Mouse (Mus musculus) telencephalon, adult 2 months (tissue): ENCODE results near the gene Bud31.
"Not testable (repeated sequence)": the region's sequence is repeated elsewhere in the genome, so short reads cannot be mapped to it uniquely, and the experiment has no call there.

Experiments used
- DNase-seq: peaks from one replicate; pipeline ENCODE4 v3.0.0-alpha.2; 2011; ENCODE audit warnings: low read depth, low spot score

The Bud31 gene

GRCm38 (mm10) chr5:145129124-145129523 is 11.0 kb upstream of the Bud31 start:
- no peak for DNase-seq

GRCm38 (mm10) chr5:145129773-145130172 is 10.4 kb upstream of the Bud31 start:
- DNase-seq = not testable (repeated sequence)

GRCm38 (mm10) chr5:145130191-145130590 is 10.0 kb upstream of the Bud31 start:
- DNase-seq = peak; percentile 94

- DNase-seq = no peak
Observed at GRCm38 (mm10) chr5:145130995-145131394, 9.2 kb upstream of the Bud31 start.

GRCm38 (mm10) chr5:145133275-145133674 is 6.9 kb upstream of the Bud31 start:
- not testable (repeated sequence) for DNase-seq

GRCm38 (mm10) chr5:145138836-145139235 is 1.3 kb upstream of the Bud31 start:
- DNase-seq = no peak

GRCm38 (mm10) chr5:145140611-145141010 is 449 bp downstream of the Bud31 start:
- DNase-seq = no peak

GRCm38 (mm10) chr5:145147748-145148147 is 7.6 kb downstream of the Bud31 start:
- DNase-seq = no peak

GRCm38 (mm10) chr5:145149294-145149693 is 9.1 kb downstream of the Bud31 start:
- DNase-seq = no peak

- no peak for DNase-seq
Observed at GRCm38 (mm10) chr5:145152690-145153089, 12.5 kb downstream of the Bud31 start.

GRCm38 (mm10) chr5:145161361-145161760 is 21.2 kb downstream of the Bud31 start:
- no peak for DNase-seq

- DNase-seq = no peak
Observed at GRCm38 (mm10) chr5:145164710-145165109, 24.5 kb downstream of the Bud31 start.

- DNase-seq = no peak
Observed at GRCm38 (mm10) chr5:145165184-145165583, 25.0 kb downstream of the Bud31 start.

- peak; percentile 98 for DNase-seq
Observed at GRCm38 (mm10) chr5:145166536-145167305, 26.6 kb downstream of the Bud31 start, which contains the start of the genes Ptcd1 and Cpsf4. Gene Ptcd1 (minus strand): TSS chr5:145167108. Gene Cpsf4 (plus strand): TSS chr5:145167213.

- no peak for DNase-seq
Observed at GRCm38 (mm10) chr5:145167306-145167661, 27.1 kb downstream of the Bud31 start.

GRCm38 (mm10) chr5:145178461-145178980 is 38.4 kb downstream of the Bud31 start:
- DNase-seq = no peak

- no peak for DNase-seq
Observed at GRCm38 (mm10) chr5:145185244-145185643, 45.1 kb downstream of the Bud31 start.

- no peak for DNase-seq
Observed at GRCm38 (mm10) chr5:145189416-145189815, 49.3 kb downstream of the Bud31 start.

- DNase-seq = no peak
Observed at GRCm38 (mm10) chr5:145190373-145190772, 50.2 kb downstream of the Bud31 start.

GRCm38 (mm10) chr5:145190875-145191798 is 51.0 kb downstream of the Bud31 start:
- DNase-seq = peak; percentile 92

- DNase-seq = no peak
Observed at GRCm38 (mm10) chr5:145191962-145192361, 51.8 kb downstream of the Bud31 start, which contains the start of gene Atp5j2. Gene Atp5j2 (minus strand): TSS chr5:145192062.
